Mouse (Mus musculus): ENCODE results near the gene 1700113H08Rik. TPM values are rescaled to one million over a fixed set of nuclear protein-coding genes. Genes with fewer than 3 reads are reported as not detected.

Gene 1700113H08Rik
- total RNA-seq, 1 experiment, result not detected

DNA sequence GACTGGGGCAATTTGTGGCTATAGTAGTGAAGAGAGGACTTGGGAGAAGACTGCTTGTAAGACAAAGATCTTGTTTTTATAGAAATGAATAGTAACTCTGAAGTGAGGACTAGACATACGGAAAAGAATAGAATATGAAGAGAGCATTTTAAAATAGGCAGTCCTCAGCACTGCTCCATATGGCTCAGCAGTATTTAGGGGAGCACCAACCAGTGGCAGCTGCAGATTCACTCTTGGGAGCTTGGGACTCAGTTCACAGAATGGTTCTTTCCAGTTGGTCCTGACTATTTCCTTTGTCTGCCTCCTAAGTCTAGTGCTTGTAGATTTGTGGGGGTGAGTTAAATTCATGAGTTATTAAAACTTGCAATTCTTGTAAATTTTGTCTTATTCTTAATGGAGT lies 151.6 kb downstream of the 1700113H08Rik start:
- in situ Hi-C loops (cut with MboI; ENCODE audit: low sequenced_read_pairs in 2 of 2, unreplicated experiment in 2 of 2), result no loop called here
- no peak overlapping the region for H3K27ac ChIP-seq (ENCODE audit: insufficient read depth, low read depth, low read length, poor library complexity, severe bottlenecking)
- H3K4me1 ChIP-seq (ENCODE audit: control insufficient read depth in 2 of 2, insufficient read depth in 2 of 2, low read length in 2 of 2, poor library complexity in 1 of 2), result no peaks in the 10 kb centered on the region
- no peak overlapping the region for H3K4me3 ChIP-seq (ENCODE audit: insufficient read depth in 1 of 2, low read depth in 1 of 2, low read length in 2 of 2, poor library complexity in 1 of 2, severe bottlenecking in 1 of 2)
- no peak for TF ChIP-seq HCFC1 (IDR thresholded peaks at IDR 0.05; ENCODE audit: borderline replicate concordance, insufficient read depth, low read length)
- TF ChIP-seq MAFK (IDR thresholded peaks at IDR 0.05; ENCODE audit: insufficient read depth, low read depth, low read length), result no peak
- no peak for TF ChIP-seq ZC3H11A (IDR thresholded peaks at IDR 0.05; ENCODE audit: borderline replicate concordance, low read depth, low read length)
- TF ChIP-seq CHD2 (IDR thresholded peaks at IDR 0.05; ENCODE audit: low read depth, low read length), result no peak
- no peak for TF ChIP-seq ZNF384 (IDR thresholded peaks at IDR 0.05; ENCODE audit: low read depth, low read length)
- H3K9ac ChIP-seq (ENCODE audit: insufficient read depth, low read depth, low read length, poor library complexity, severe bottlenecking), result no peak overlapping the region
- no peaks in the 10 kb centered on the region for H3K36me3 ChIP-seq (ENCODE audit: control insufficient read depth, insufficient read depth, low read length, poor library complexity, severe bottlenecking)
- no peak for DNase-seq (ENCODE audit: low read depth, low spot score)
- no peaks in the 10 kb centered on the region for H3K9me3 ChIP-seq (ENCODE audit: control insufficient read depth, insufficient read depth, low read depth, low read length)

DNA sequence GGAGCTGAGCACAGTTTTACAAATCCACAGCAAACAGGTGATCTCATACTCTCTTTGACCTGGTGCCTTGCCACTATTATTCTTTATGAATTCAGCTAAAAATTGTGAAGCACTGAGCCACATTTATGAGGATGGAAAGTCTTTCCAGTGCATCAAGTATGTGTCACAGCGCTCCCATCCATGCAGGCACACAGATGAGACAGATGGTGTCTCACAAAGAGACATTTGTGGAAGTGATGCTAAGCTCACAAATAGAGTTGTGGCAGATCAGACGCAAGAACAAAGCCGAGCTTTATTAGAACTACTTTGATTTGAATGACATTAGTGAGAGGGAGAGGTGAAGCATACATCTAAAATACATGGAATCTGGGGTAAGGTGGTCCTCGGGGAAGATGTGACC lies 153.2 kb downstream of the 1700113H08Rik start:
- H3K27ac ChIP-seq (ENCODE audit: insufficient read depth, low read depth, low read length, poor library complexity, severe bottlenecking), result no peak overlapping the region
- H3K4me1 ChIP-seq (ENCODE audit: control insufficient read depth in 2 of 2, insufficient read depth in 2 of 2, low read length in 2 of 2, poor library complexity in 1 of 2), result no peaks in the 10 kb centered on the region
- no peak overlapping the region for H3K4me3 ChIP-seq (ENCODE audit: insufficient read depth in 1 of 2, low read depth in 1 of 2, low read length in 2 of 2, poor library complexity in 1 of 2, severe bottlenecking in 1 of 2)
- H3K9me3 ChIP-seq (ENCODE audit: control insufficient read depth, insufficient read depth, low read depth, low read length), result no peaks in the 10 kb centered on the region
- DNase-seq (ENCODE audit: low read depth, low spot score), result no peak
- TF ChIP-seq MAFK (IDR thresholded peaks at IDR 0.05; ENCODE audit: insufficient read depth, low read depth, low read length) (no peak), HCFC1 (IDR thresholded peaks at IDR 0.05; ENCODE audit: borderline replicate concordance, insufficient read depth, low read length) (no peak), CHD2 (IDR thresholded peaks at IDR 0.05; ENCODE audit: low read depth, low read length) (no peak), ZC3H11A (IDR thresholded peaks at IDR 0.05; ENCODE audit: borderline replicate concordance, low read depth, low read length) (no peak), ZNF384 (IDR thresholded peaks at IDR 0.05; ENCODE audit: low read depth, low read length) (no peak)
- H3K9ac ChIP-seq (ENCODE audit: insufficient read depth, low read depth, low read length, poor library complexity, severe bottlenecking), result no peak overlapping the region
- in situ Hi-C loops (cut with MboI; ENCODE audit: low sequenced_read_pairs in 2 of 2, unreplicated experiment in 2 of 2), result no loop called here
- no peaks in the 10 kb centered on the region for H3K36me3 ChIP-seq (ENCODE audit: control insufficient read depth, insufficient read depth, low read length, poor library complexity, severe bottlenecking)

DNA sequence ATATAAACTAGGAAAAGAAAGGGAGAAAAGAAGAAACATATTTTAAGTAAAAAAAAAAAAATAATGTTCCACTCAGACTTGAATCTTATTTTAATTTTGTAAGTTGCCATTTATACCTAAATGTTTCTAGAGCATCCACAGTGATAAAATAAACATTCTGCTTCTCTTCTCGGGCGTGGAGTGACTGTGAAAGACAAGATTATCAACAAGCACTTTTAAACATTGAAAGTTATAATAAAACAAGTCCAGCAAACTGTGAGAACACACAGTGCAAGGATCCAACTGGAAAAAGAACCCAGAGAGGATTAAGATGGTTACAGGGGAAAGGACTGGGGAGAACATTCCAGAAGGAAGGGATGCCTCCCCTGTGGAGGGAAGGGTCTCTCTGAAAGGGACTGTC lies 155.0 kb downstream of the 1700113H08Rik start:
- no peak for DNase-seq (ENCODE audit: low read depth, low spot score)
- no peak overlapping the region for H3K27ac ChIP-seq (ENCODE audit: insufficient read depth, low read depth, low read length, poor library complexity, severe bottlenecking)

DNA sequence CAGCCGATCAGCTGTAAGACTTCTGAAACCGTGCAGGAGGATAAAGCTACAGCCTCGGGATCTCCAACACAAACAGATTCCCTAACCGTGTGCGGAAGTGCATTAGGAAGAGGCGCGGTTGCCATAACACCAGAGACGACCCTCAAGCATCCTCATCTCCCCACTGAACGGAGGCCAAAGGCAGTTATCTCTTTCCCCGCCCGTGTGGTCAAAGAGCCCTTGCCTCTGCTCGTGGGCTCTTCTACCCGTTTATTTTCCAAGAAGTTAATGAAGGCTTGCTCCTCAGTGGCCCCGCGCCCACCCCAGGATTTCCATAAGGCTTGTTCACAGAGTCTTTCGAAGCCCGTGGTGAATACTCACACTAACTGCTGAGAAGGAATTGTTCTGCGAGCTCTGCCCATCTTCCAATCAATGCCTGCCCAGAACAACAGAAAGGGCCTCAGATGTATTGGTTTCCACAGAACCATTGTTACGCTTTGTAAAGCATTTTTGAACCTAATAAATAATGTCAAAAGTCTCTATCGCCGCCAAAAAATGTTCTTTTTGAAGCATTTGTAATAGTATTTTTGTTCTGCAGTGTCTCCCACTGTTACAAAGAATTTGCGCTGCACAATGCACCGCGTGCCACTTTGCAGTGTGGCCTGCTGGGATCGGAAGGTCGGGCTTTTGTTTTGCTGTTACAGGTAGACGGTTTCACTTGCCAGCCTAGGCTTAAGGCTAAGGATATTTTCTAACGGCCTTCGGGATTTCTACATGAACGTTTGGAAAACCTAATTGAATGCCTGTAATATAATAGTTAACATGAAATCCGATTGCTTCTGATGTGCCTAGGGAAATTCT lies 172.4 kb downstream of the 1700113H08Rik start:
- no peak for DNase-seq (ENCODE audit: low read depth, low spot score)
- no peak overlapping the region for H3K4me3 ChIP-seq (ENCODE audit: insufficient read depth in 1 of 2, low read depth in 1 of 2, low read length in 2 of 2, poor library complexity in 1 of 2, severe bottlenecking in 1 of 2)
- no peak overlapping the region for H3K9ac ChIP-seq (ENCODE audit: insufficient read depth, low read depth, low read length, poor library complexity, severe bottlenecking)
- TF ChIP-seq ZC3H11A (IDR thresholded peaks at IDR 0.05; ENCODE audit: borderline replicate concordance, low read depth, low read length), result no peak
- no peak for TF ChIP-seq MAFK (IDR thresholded peaks at IDR 0.05; ENCODE audit: insufficient read depth, low read depth, low read length)
- TF ChIP-seq ZNF384 (IDR thresholded peaks at IDR 0.05; ENCODE audit: low read depth, low read length), result no peak
- no peak for TF ChIP-seq HCFC1 (IDR thresholded peaks at IDR 0.05; ENCODE audit: borderline replicate concordance, insufficient read depth, low read length)
- no peak for TF ChIP-seq CHD2 (IDR thresholded peaks at IDR 0.05; ENCODE audit: low read depth, low read length)
- H3K27ac ChIP-seq (ENCODE audit: insufficient read depth, low read depth, low read length, poor library complexity, severe bottlenecking), result no peak overlapping the region
- H3K36me3 ChIP-seq (ENCODE audit: control insufficient read depth, insufficient read depth, low read length, poor library complexity, severe bottlenecking), result no peaks in the 10 kb centered on the region
- no peaks in the 10 kb centered on the region for H3K9me3 ChIP-seq (ENCODE audit: control insufficient read depth, insufficient read depth, low read depth, low read length)
- in situ Hi-C loops (cut with MboI; ENCODE audit: low sequenced_read_pairs in 2 of 2, unreplicated experiment in 2 of 2), result no loop called here
- H3K4me1 ChIP-seq (ENCODE audit: control insufficient read depth in 2 of 2, insufficient read depth in 2 of 2, low read length in 2 of 2, poor library complexity in 1 of 2), result no peaks in the 10 kb centered on the region

More for the DNA sequence above, 155.0 kb downstream of the 1700113H08Rik start:
- no peaks in the 10 kb centered on the region for H3K36me3 ChIP-seq (ENCODE audit: control insufficient read depth, insufficient read depth, low read length, poor library complexity, severe bottlenecking)
- TF ChIP-seq ZNF384 (IDR thresholded peaks at IDR 0.05; ENCODE audit: low read depth, low read length), result no peak
- no peak for TF ChIP-seq MAFK (IDR thresholded peaks at IDR 0.05; ENCODE audit: insufficient read depth, low read depth, low read length)
- no peak for TF ChIP-seq CHD2 (IDR thresholded peaks at IDR 0.05; ENCODE audit: low read depth, low read length)
- TF ChIP-seq ZC3H11A (IDR thresholded peaks at IDR 0.05; ENCODE audit: borderline replicate concordance, low read depth, low read length), result no peak
- TF ChIP-seq HCFC1 (IDR thresholded peaks at IDR 0.05; ENCODE audit: borderline replicate concordance, insufficient read depth, low read length), result no peak
- H3K4me3 ChIP-seq (ENCODE audit: insufficient read depth in 1 of 2, low read depth in 1 of 2, low read length in 2 of 2, poor library complexity in 1 of 2, severe bottlenecking in 1 of 2), result no peak overlapping the region
- no peaks in the 10 kb centered on the region for H3K9me3 ChIP-seq (ENCODE audit: control insufficient read depth, insufficient read depth, low read depth, low read length)
- in situ Hi-C loops (cut with MboI; ENCODE audit: low sequenced_read_pairs in 2 of 2, unreplicated experiment in 2 of 2), result no loop called here
- H3K9ac ChIP-seq (ENCODE audit: insufficient read depth, low read depth, low read length, poor library complexity, severe bottlenecking), result no peak overlapping the region
- no peaks in the 10 kb centered on the region for H3K4me1 ChIP-seq (ENCODE audit: control insufficient read depth in 2 of 2, insufficient read depth in 2 of 2, low read length in 2 of 2, poor library complexity in 1 of 2)

Measured in ES-E14 (cell line).